ENCODE assay signal across 8 mouse cellular contexts in genomic region chr5:149679362-149679761, GRCm38 (mm10). TPM values are rescaled to one million over a fixed set of nuclear protein-coding genes. Genes with fewer than 3 reads are reported as not detected.
A peak's percentile ranks its signal among the peaks of the same experiment; 100 is the strongest.
DNase-seq lines count a peak whose midpoint lies in the region; ATAC-seq lines count a peak whose summit lies in the region.

No protein-coding gene starts in this region.

- no peaks in the 10 kb centered on the region for H3K36me3 ChIP-seq in heart, embryonic 15.5 days
- no peaks in the 10 kb centered on the region for H3K36me3 ChIP-seq in forebrain, embryonic 16.5 days (ENCODE audit: control insufficient read depth, insufficient read depth)
- H3K36me3 ChIP-seq in liver, embryonic 12.5 days = no peaks in the 10 kb centered on the region

- peaks cover 3% of the 10 kb centered on the region; the same call in 1 of the 2 replicates for H3K27me3 ChIP-seq in heart, embryonic 15.5 days
- H3K27me3 ChIP-seq in forebrain, embryonic 16.5 days (replicated peaks; ENCODE audit: control insufficient read depth, insufficient read depth, low read length) = no peaks in the 10 kb centered on the region
- H3K27me3 ChIP-seq in liver, embryonic 12.5 days (replicated peaks) = peaks cover 14% of the 10 kb centered on the region

- DNase-seq in heart, adult 9 months (ENCODE audit: low spot score in 2 of 2) = no peak
- DNase-seq in adrenal gland, postnatal 36 days = peak; percentile 34 to 56
- DNase-seq in frontal cortex, adult 2 months (ENCODE audit: extremely low spot score in 1 of 2, low spot score in 1 of 2) = no peak
- DNase-seq in B cell, adult 2 months = no peak
- no peak for DNase-seq in layer of hippocampus, adult 8-10 months (ENCODE audit: low spot score in 2 of 2)

- H3K4me1 ChIP-seq in heart, embryonic 15.5 days (replicated peaks) = peaks cover 11% of the 10 kb centered on the region
- H3K4me1 ChIP-seq in forebrain, embryonic 16.5 days (replicated peaks; ENCODE audit: control insufficient read depth, insufficient read depth, low read length) = peaks cover 16% of the 10 kb centered on the region
- peaks cover 13% of the 10 kb centered on the region for H3K4me1 ChIP-seq in liver, embryonic 12.5 days

- no peak overlapping the region for H3K27ac ChIP-seq in heart, embryonic 15.5 days
- peak overlapping the region; percentile 6; the same call in 1 of the 2 replicates for H3K27ac ChIP-seq in forebrain, embryonic 16.5 days (ENCODE audit: low read length)
- H3K27ac ChIP-seq in liver, embryonic 12.5 days = no peak overlapping the region

- no peaks in the 10 kb centered on the region for H3K9me3 ChIP-seq in heart, embryonic 15.5 days (replicated peaks)
- no peaks in the 10 kb centered on the region for H3K9me3 ChIP-seq in forebrain, embryonic 16.5 days (ENCODE audit: control insufficient read depth, low read length)
- no peaks in the 10 kb centered on the region for H3K9me3 ChIP-seq in liver, embryonic 12.5 days (replicated peaks)

- H3K9ac ChIP-seq in heart, embryonic 15.5 days = no peak overlapping the region
- H3K9ac ChIP-seq in forebrain, embryonic 16.5 days (replicated peaks; ENCODE audit: low read depth, low read length) = peak overlapping the region; percentile 70
- peak overlapping the region; percentile 85 for H3K9ac ChIP-seq in liver, embryonic 12.5 days

- peak overlapping the region; percentile 95 for H3K4me2 ChIP-seq in heart, embryonic 15.5 days
- peak overlapping the region; percentile 84 for H3K4me2 ChIP-seq in forebrain, embryonic 16.5 days (ENCODE audit: low read length)
- peak overlapping the region; percentile 98 for H3K4me2 ChIP-seq in liver, embryonic 12.5 days

- no peak for ATAC-seq in heart, embryonic 15.5 days (replicated peaks; ENCODE audit: insufficient number of reproducible peaks, insufficient read depth, low FRiP score, low read depth)
- peak; percentile 5 for ATAC-seq in forebrain, embryonic 16.5 days
- ATAC-seq in liver, embryonic 12.5 days = no peak

- 16% methylated on average over 12 of the region's 12 CpGs for WGBS in heart, embryonic 15.5 days
- 5% methylated on average over 12 of the region's 12 CpGs for WGBS in forebrain, embryonic 16.5 days
- 26% methylated on average over 12 of the region's 12 CpGs for WGBS in liver, embryonic 12.5 days (ENCODE audit: insufficient replicate concordance)

- peak overlapping the region; percentile 88 for H3K4me3 ChIP-seq in heart, embryonic 15.5 days
- H3K4me3 ChIP-seq in forebrain, embryonic 16.5 days (replicated peaks; ENCODE audit: low read length) = peak overlapping the region; percentile 67
- peak overlapping the region; percentile 75 for H3K4me3 ChIP-seq in liver, embryonic 12.5 days

RNA-seq across cellular contexts. Expression of gene B3glct, which starts 1.3 kb away (rescaled TPM):
- 8.0 and 8.6 TPM in 2 replicates for polyA plus RNA-seq in heart, embryonic 15.5 days (2015; fragmentation: Nextera tagmentation; extraction: Ambion mirVana)
- 10 to 100 TPM; 27.3 to 28.9 TPM for total RNA-seq in adrenal gland, postnatal 36 days (2021)
- 13.4 and 14.4 TPM in 2 replicates for polyA plus RNA-seq in forebrain, embryonic 16.5 days (2015; fragmentation: Nextera tagmentation; extraction: Ambion mirVana)
- polyA plus RNA-seq in liver, embryonic 12.5 days (2016; fragmentation: Nextera tagmentation; extraction: Ambion mirVana) = 7.5 and 8.4 TPM in 2 replicates
- 18.0 and 22.1 TPM in 2 replicates for polyA plus RNA-seq in frontal cortex, adult 2 months (2012; rRNA removed)
- 10 to 100 TPM; 12.1 to 18.7 (median 13.8) TPM for total RNA-seq in layer of hippocampus, adult 8-10 months (2022)

RNA-seq across cellular contexts. Expression of gene Hsph1, which starts 43.2 kb away (rescaled TPM):
- polyA plus RNA-seq in heart, embryonic 15.5 days (2015; fragmentation: Nextera tagmentation; extraction: Ambion mirVana) = 26.4 and 28.6 TPM in 2 replicates
- total RNA-seq in adrenal gland, postnatal 36 days (2021) = 100 to 1,000 TPM in 1 of 2 experiments, 10 to 100 TPM in 1; 95.9 to 367 TPM
- polyA plus RNA-seq in forebrain, embryonic 16.5 days (2015; fragmentation: Nextera tagmentation; extraction: Ambion mirVana) = 117 and 122 TPM in 2 replicates
- polyA plus RNA-seq in liver, embryonic 12.5 days (2016; fragmentation: Nextera tagmentation; extraction: Ambion mirVana) = 69.5 and 76.4 TPM in 2 replicates
- polyA plus RNA-seq in frontal cortex, adult 2 months (2012; rRNA removed) = 192 and 200 TPM in 2 replicates
- 100 to 1,000 TPM; 269 to 406 (median 334) TPM for total RNA-seq in layer of hippocampus, adult 8-10 months (2022)

Comparison
In these comparisons a context has a peak if more than half of its experiments do, and no peak if none do; other contexts are left out.
1. DNase-seq: peak in adrenal gland, postnatal 36 days (2 of 2); none in heart, adult 9 months (0 of 2), frontal cortex, adult 2 months (0 of 2), B cell, adult 2 months (0 of 2) and layer of hippocampus, adult 8-10 months (0 of 2).
2. Peak in every context shown above with its lines, with median percentiles within 50 percentile points of each other: H3K4me2 ChIP-seq and H3K4me3 ChIP-seq.